Mouse (Mus musculus): Measurements from ENCODE around the gene Syna.

GRCm38 (mm10) chr5:134521806-134522205, 38.2 kb downstream of the Syna start:
- TF ChIP-seq CTCF (IDR thresholded peaks at IDR 0.05; ENCODE audit: control insufficient read depth, insufficient read depth, low read length) (no peak), POLR2A (IDR thresholded peaks at IDR 0.05; ENCODE audit: borderline replicate concordance, control insufficient read depth, low read depth, low read length) (no peak)
